Mouse (Mus musculus): ENCODE measurements around the gene Isca1. TPM values are rescaled to one million over a fixed set of nuclear protein-coding genes. Genes with fewer than 3 reads are reported as not detected.
"Not testable (repeated sequence)": the region's sequence is repeated elsewhere in the genome, so short reads cannot be mapped to it uniquely, and the experiment has no call there.

The Isca1 gene
- total RNA-seq (2021), result 10 to 100 TPM; 86.8 to 91.1 TPM
- long read RNA-seq, experiment 1, transcript Isca1-201 (4 exons, 1,942 nt), result major isoform, 201 of 208 reads
- long read RNA-seq, experiment 1, partial matches to known transcripts, result 2 of 208 reads
- long read RNA-seq, experiment 1, other reads (novel, unspliced or antisense), result 2 of 208 reads
- long read RNA-seq, experiment 2, transcript Isca1-201 (4 exons, 1,942 nt), result major isoform, 273 of 281 reads
- long read RNA-seq, experiment 2, partial matches to known transcripts, result 3 of 281 reads
- long read RNA-seq, experiment 2, other reads (novel, unspliced or antisense), result 1 of 281 reads

DNA sequence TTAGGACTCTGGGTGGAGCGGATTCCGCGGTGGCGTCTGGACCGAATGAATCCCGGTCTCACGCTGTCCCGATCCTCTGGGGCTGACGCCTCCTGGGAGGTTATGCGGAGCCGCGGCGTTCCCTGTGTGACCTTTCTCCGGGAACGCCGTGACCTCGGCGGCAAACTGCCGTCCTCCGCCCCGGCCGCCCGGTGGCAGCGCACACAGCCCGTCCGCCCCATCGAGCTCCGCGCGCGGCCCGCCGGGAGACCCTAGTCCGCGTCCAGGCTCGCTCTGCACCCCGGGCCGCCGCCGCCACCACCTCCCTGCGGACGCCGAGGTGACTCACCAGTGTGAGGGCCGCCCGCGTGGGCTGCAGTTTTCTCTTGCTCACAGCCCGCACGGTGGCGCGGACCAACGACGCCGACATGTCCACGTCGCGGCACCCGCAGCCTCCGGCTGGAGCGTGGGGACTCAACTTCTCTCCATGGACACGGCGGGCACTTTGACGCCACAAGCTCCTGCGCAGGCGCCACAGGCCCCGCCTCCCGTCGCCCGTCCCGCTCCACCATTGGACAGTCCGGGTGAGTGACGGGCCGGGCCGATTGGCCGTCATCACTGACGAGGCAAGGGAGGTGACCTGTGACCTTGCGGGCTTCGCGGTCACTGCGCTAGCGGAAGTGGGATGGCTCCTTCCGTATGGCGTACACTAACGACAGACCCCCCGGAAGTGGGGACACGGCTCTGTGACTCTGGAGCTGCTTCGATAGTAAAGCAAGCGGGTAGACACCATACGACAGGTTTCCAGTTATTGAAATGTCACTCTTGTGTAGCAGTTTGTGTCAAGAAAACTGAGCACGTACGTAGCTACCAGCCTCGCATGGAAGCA is at the start of gene Isca1:
Gene Isca1, minus strand, starts transcription at position 515 of the 868 bp plus-strand sequence.
- DNase-seq (ENCODE audit: low spot score in 2 of 2), result peak; percentile 98 to 99

GRCm38 (mm10) chr13:59817352-59817751 is 47.7 kb upstream of the Isca1 start:
- DNase-seq (ENCODE audit: low spot score in 2 of 2), result no peak

- DNase-seq (ENCODE audit: low spot score in 2 of 2), result no peak
Measured at GRCm38 (mm10) chr13:59814109-59814591, 44.5 kb upstream of the Isca1 start.

- no peak for DNase-seq (ENCODE audit: low spot score in 2 of 2)
Measured at GRCm38 (mm10) chr13:59811581-59811980, 42.0 kb upstream of the Isca1 start.

GRCm38 (mm10) chr13:59801000-59801399 is 31.4 kb upstream of the Isca1 start:
- DNase-seq (ENCODE audit: low spot score in 2 of 2), result no peak

GRCm38 (mm10) chr13:59800077-59800476 is 30.5 kb upstream of the Isca1 start:
- no peak for DNase-seq (ENCODE audit: low spot score in 2 of 2)

DNA sequence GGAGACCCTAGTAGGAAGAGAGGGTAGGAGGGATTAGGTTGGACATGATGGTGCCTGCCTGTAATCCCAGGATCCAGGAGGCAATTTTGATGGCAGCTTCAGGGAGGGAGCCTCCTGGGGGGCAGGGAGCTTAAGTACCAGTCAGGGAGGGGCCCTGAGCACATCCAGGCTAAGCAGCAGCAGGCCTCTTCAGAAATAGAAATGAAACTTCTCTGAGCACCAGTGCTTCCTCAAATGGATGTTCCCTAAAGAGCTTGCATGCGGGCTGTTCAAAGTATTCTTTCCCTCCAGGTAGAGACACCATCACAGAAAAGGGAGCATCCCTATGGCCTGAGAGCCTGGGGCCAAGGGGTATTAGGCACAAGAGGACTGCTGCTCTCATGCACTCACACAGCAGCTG is 28.7 kb upstream of the Isca1 start:
- no peak for DNase-seq (ENCODE audit: low spot score in 2 of 2)

DNA sequence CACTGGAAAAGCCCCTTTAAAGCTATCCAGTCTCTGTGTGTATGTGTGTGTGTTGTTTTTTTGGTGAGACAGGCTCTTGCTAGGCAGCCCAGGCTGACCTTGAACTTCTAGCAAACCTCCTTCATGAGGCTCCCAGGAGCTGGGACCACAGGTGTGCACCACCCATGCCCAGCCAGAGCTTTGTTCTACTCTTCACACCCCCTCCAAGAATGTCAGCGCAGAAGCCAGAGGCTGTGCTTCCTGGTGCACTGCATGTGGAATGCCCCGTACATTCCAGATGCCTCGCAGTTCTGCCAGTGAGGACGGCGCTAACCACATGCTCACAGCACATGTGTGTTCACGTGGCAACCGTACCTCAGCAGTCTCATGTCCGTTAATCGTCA is 26.8 kb upstream of the Isca1 start:
- no peak for DNase-seq (ENCODE audit: low spot score in 2 of 2)

- DNase-seq (ENCODE audit: low spot score in 2 of 2), result no peak
Measured at GRCm38 (mm10) chr13:59795807-59796465, 26.3 kb upstream of the Isca1 start.

GRCm38 (mm10) chr13:59794786-59795185 is 25.2 kb upstream of the Isca1 start:
- DNase-seq (ENCODE audit: low spot score in 2 of 2), result no peak

- no peak for DNase-seq (ENCODE audit: low spot score in 2 of 2)
Measured at GRCm38 (mm10) chr13:59782145-59782544, 12.5 kb upstream of the Isca1 start, which contains the start of gene Gm49354. Gm49354 (minus strand) TSS chr13:59782245.

DNA sequence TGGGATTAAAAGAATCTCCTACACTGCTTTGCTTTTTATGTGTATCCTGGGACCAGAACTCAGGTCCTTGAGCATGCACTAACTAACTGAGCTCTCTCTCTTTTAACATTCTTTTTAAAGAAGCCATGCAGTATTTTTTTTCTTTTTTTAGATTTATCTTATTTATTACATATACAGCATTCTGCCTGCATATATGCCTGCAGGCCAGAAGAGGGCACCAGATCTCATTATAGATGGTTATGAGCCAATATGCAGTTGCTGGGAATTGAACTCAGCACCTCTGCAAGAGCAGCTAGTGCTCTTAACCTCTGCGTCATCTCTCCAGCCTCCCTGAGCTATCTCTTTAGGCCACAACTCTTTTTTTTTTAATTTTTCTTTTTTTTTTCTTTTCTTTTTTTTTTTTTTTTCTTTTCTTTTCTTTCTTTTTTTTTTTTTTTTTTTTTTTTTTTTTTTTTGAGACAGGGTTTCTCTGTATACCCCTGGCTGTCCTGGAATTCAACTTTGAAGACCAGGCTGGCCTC is 10.2 kb upstream of the Isca1 start:
- DNase-seq (ENCODE audit: low spot score in 2 of 2), result not testable (repeated sequence)

- no peak for DNase-seq (ENCODE audit: low spot score in 2 of 2)
Measured at GRCm38 (mm10) chr13:59779213-59779612, 9.6 kb upstream of the Isca1 start.

- no peak for DNase-seq (ENCODE audit: low spot score in 2 of 2)
Measured at GRCm38 (mm10) chr13:59775168-59775567, 5.6 kb upstream of the Isca1 start.

- peak; percentile 40 to 73 for DNase-seq (ENCODE audit: low spot score in 2 of 2)
Measured at GRCm38 (mm10) chr13:59771257-59771656, 1.6 kb upstream of the Isca1 start.

GRCm38 (mm10) chr13:59770847-59771246 is 1.2 kb upstream of the Isca1 start:
- DNase-seq (ENCODE audit: low spot score in 2 of 2), result no peak

DNA sequence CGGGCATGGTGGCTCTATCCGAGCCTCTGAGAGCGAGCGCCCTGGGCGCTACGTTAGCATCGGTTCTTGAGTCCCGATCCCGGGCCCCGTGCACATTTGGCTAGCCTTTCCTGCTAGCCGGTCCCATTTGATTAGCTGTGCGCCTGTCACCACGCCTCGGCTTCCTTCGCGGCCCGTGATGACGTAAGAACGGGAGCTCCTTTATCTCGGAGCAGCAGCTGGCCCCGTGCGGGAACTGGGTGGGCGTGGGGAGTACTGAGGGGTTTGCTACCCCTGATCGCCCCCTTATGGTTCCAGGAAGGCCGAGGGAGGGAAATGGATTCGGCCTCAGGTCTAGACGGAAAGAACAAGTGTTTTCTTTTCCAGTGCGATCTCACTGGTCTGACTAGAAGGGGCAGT is 553 bp upstream of the Isca1 start:
- DNase-seq (ENCODE audit: low spot score in 2 of 2), result peak; percentile 68 to 82

DNA sequence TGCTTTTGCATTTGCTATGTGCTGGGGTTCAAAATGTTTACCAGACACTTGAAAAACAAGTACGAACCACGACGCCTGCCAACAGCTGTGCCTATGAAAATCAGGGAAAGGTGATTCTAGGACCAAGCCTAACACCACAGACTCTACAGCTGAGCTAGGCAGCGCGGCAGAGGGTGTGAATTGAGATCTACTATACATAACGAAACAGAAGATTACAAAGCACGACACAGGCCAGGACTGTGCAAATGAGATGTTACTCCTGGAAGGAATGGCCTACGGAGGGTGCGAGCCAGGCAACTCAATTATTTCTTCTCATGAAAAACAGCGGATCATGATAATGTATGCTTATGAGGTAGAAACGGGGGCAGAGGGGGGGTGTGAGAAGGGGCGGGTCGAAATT is 1.1 kb downstream of the Isca1 start:
- no peak for DNase-seq (ENCODE audit: low spot score in 2 of 2)

DNA sequence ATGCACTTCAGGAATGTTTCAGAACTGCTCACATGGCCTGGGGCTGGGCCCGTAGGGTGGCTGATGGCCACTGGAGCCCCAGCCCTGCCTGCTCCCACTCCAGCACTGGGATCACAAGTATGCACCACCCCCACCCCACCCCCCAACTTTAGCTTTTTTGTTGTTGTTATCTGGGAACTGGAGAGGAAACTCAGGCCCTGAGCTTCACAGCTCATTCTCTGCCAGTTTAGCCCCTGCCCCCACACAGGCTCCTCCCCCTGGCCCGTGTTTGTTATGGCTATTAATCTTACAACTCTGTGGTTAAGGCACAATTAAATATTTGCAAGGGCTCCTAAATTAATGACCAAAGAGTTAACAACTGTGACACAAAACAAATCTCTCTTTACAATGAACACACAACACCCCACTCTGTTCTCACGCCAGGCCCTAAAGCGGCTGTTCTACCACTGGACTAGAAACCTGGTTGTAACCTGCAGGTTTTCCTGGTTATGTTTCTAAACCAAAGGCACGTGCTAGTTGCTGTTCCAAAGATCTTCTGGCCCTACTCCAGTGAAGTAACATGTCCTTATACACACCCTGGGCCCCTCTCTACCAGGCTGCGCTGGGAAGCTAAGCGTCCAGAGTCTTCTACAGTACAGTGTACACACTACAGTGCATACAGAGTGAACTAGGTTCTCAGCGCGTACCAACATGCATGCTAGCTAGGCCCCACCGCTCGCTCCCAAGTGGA is 2.7 kb downstream of the Isca1 start:
- no peak for DNase-seq (ENCODE audit: low spot score in 2 of 2)

DNA sequence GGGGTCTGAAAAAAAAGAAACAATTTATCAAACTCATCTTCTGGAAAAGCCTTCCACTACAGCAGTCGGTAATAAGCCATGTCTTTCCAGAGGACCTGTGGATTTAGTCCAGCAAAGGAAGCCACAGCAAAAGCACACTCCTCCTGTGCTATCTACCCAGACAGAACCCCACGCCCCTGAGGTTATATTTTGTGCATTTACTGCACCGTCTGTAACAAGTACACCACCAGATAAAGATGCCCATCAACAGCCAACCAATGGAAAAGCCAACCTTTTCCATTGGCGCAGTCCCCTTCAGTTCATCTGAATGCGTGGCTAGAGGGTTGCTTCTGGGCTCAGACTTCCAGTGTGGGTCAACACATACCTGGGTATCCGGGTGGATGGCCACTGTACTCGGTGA is 6.8 kb downstream of the Isca1 start:
- no peak for DNase-seq (ENCODE audit: low spot score in 2 of 2)

DNA sequence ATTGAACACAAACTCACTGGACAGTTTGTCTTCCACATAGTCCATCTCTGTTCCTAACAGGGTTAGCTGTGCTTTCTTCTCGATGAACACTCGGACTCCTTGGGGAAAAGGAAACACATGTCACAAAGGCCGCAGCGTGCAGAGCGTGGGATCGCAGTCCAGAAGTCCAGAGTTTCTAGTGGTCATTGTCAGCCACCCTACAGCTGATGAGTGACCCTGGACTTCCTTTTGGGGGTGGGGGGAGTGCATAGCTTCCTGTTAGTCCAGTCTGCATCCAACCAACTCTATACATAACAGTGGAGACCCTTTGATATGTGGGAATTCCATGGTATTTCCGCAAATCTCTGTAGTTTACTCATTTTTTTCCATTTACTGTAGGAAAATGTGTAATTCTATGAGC is 12.7 kb downstream of the Isca1 start:
- DNase-seq (ENCODE audit: low spot score in 2 of 2), result no peak

All from gastrocnemius, postnatal 4 days (tissue).